In genomic region chr17:5491031-5491800, GRCm38 (mm10) we compare ENCODE assay signal across 7 mouse cellular contexts. TPM values are rescaled to one million over a fixed set of nuclear protein-coding genes. Genes with fewer than 3 reads are reported as not detected.
DNase-seq lines count a peak whose midpoint lies in the region; ATAC-seq and TF ChIP-seq lines count a peak whose summit lies in the region.

No protein-coding gene starts in this region.

- H3K4me2 ChIP-seq in intestine, postnatal 0 days (replicated peaks; ENCODE audit: low read depth): peak overlapping the region; percentile 99
- peak overlapping the region; percentile 96 for H3K4me2 ChIP-seq in midbrain, embryonic 12.5 days (replicated peaks)

- no peaks in the 10 kb centered on the region for H3K9me3 ChIP-seq in embryonic facial prominence, embryonic 10.5 days
- H3K9me3 ChIP-seq in intestine, postnatal 0 days (ENCODE audit: control insufficient read depth): no peaks in the 10 kb centered on the region
- H3K9me3 ChIP-seq in midbrain, embryonic 12.5 days: no peaks in the 10 kb centered on the region

- peak overlapping the region; percentile 84 for H3K4me3 ChIP-seq in embryonic facial prominence, embryonic 10.5 days
- H3K4me3 ChIP-seq in intestine, postnatal 0 days (ENCODE audit: low read depth, low read length): peak overlapping the region; percentile 67
- H3K4me3 ChIP-seq in midbrain, embryonic 12.5 days: peak overlapping the region; percentile 76
- H3K4me3 ChIP-seq in small intestine, adult 2 months (ENCODE audit: low read depth, low read length): peak overlapping the region; percentile 90

- WGBS in embryonic facial prominence, embryonic 10.5 days: under 1% methylated on average over 29 of the region's 29 CpGs
- under 1% methylated on average over 29 of the region's 29 CpGs for WGBS in intestine, postnatal 0 days
- under 1% methylated on average over 29 of the region's 29 CpGs for WGBS in midbrain, embryonic 12.5 days
- 1% methylated on average over 29 of the region's 29 CpGs for WGBS in small intestine, adult 2 months

- DNase-seq in adrenal gland, postnatal 10 days: peak; percentile 93
- DNase-seq in embryonic facial prominence, embryonic 10.5 days (ENCODE audit: low spot score): peak; percentile 89
- peak; percentile 79 for DNase-seq in gonadal fat pad, adult 2 months (ENCODE audit: low read depth)
- peak; percentile 92 for DNase-seq in left cerebral cortex, postnatal 4 days

- TF ChIP-seq POLR2A in small intestine, adult 2 months (IDR thresholded peaks at IDR 0.05; ENCODE audit: low read depth, low read length): peak; percentile 86

- peak overlapping the region; percentile 82 for H3K27ac ChIP-seq in embryonic facial prominence, embryonic 10.5 days (replicated peaks)
- H3K27ac ChIP-seq in intestine, postnatal 0 days (ENCODE audit: low read depth, low read length): peak overlapping the region; percentile 67
- H3K27ac ChIP-seq in midbrain, embryonic 12.5 days (replicated peaks): peak overlapping the region; percentile 96
- H3K27ac ChIP-seq in small intestine, adult 2 months (ENCODE audit: insufficient read depth, low read depth, low read length): peak overlapping the region; percentile 72

- peaks cover 47% of the 10 kb centered on the region for H3K27me3 ChIP-seq in embryonic facial prominence, embryonic 10.5 days (replicated peaks; ENCODE audit: low read depth, poor library complexity, severe bottlenecking)
- H3K27me3 ChIP-seq in intestine, postnatal 0 days (replicated peaks; ENCODE audit: control insufficient read depth, insufficient read depth, low read length): no peaks in the 10 kb centered on the region
- peaks cover 36% of the 10 kb centered on the region for H3K27me3 ChIP-seq in midbrain, embryonic 12.5 days
- no peaks in the 10 kb centered on the region for H3K27me3 ChIP-seq in small intestine, adult 2 months (ENCODE audit: control insufficient read depth, insufficient read depth, low read length)

- peak overlapping the region; percentile 49 for H3K9ac ChIP-seq in intestine, postnatal 0 days (ENCODE audit: low read depth, low read length)
- peak overlapping the region; percentile 74 for H3K9ac ChIP-seq in midbrain, embryonic 12.5 days (replicated peaks)

- H3K4me1 ChIP-seq in embryonic facial prominence, embryonic 10.5 days: peaks cover 29% of the 10 kb centered on the region
- H3K4me1 ChIP-seq in intestine, postnatal 0 days (replicated peaks; ENCODE audit: control insufficient read depth, insufficient read depth, low read length): 0 out of 2 replicates have a peak, but pooled peaks cover 3% of the 10 kb centered on the region
- H3K4me1 ChIP-seq in midbrain, embryonic 12.5 days: peaks cover 23% of the 10 kb centered on the region
- no peaks in the 10 kb centered on the region for H3K4me1 ChIP-seq in small intestine, adult 2 months (ENCODE audit: control insufficient read depth, insufficient read depth, insufficient read length, low read length)

- 0 out of 2 replicates have a peak, but pooled peaks have one; percentile 11 for TF ChIP-seq CTCF in intestine, postnatal 0 days (IDR thresholded peaks at IDR 0.05; ENCODE audit: low read depth)
- peak; percentile 6; the same call in 1 of the 2 replicates for TF ChIP-seq CTCF in small intestine, adult 2 months (IDR thresholded peaks at IDR 0.05; ENCODE audit: extremely low read depth, insufficient read length, insufficient replicate concordance, low read depth, low read length)

- peak; percentile 79 for ATAC-seq in intestine, postnatal 0 days
- peak; percentile 84 for ATAC-seq in midbrain, embryonic 12.5 days (ENCODE audit: low FRiP score, low read depth)

- no peaks in the 10 kb centered on the region for H3K36me3 ChIP-seq in embryonic facial prominence, embryonic 10.5 days (replicated peaks)
- H3K36me3 ChIP-seq in intestine, postnatal 0 days (ENCODE audit: control insufficient read depth, insufficient read depth): no peaks in the 10 kb centered on the region
- no peaks in the 10 kb centered on the region for H3K36me3 ChIP-seq in midbrain, embryonic 12.5 days
- H3K36me3 ChIP-seq in small intestine, adult 2 months (ENCODE audit: control insufficient read depth, insufficient read depth, low read length): no peaks in the 10 kb centered on the region

- intact Hi-C loops in left cerebral cortex, postnatal 4 days (cut with DNase I): loop anchor here (5.0 kb wide), 1 partner anchor 49 kb away; the partner anchor contains the start of gene Tmem242

RNA-seq across cellular contexts. Expression of gene Zdhhc14, which starts 1.1 kb away (rescaled TPM):
- total RNA-seq in adrenal gland, postnatal 10 days (2021): 1 to 10 TPM; 6.4 to 8.3 TPM
- polyA plus RNA-seq in embryonic facial prominence, embryonic 10.5 days (2016; fragmentation: Nextera tagmentation; extraction: Ambion mirVana): 1.2 TPM in 2 replicates
- polyA plus RNA-seq in gonadal fat pad, adult 2 months (2012; rRNA removed): 1.7 and 2.7 TPM in 2 replicates
- 1.3 and 1.4 TPM in 2 replicates for polyA plus RNA-seq in intestine, postnatal 0 days (2015; fragmentation: Nextera tagmentation; extraction: Ambion mirVana)
- 10 to 100 TPM; 15.1 to 15.2 TPM for total RNA-seq in left cerebral cortex, postnatal 4 days (2021)
- 4.1 and 4.3 TPM in 2 replicates for polyA plus RNA-seq in midbrain, embryonic 12.5 days (2016; fragmentation: Nextera tagmentation; extraction: Ambion mirVana)
- 1.9 and 2.9 TPM in 2 replicates for polyA plus RNA-seq in small intestine, adult 2 months (2012; rRNA removed)

RNA-seq across cellular contexts. Expression of gene Tmem242, which starts 51.2 kb away (rescaled TPM):
- 100 to 1,000 TPM; 145 to 151 TPM for total RNA-seq in adrenal gland, postnatal 10 days (2021)
- polyA plus RNA-seq in embryonic facial prominence, embryonic 10.5 days (2016; fragmentation: Nextera tagmentation; extraction: Ambion mirVana): 135 and 137 TPM in 2 replicates
- 14.6 and 23.4 TPM in 2 replicates for polyA plus RNA-seq in gonadal fat pad, adult 2 months (2012; rRNA removed)
- 90.3 and 90.7 TPM in 2 replicates for polyA plus RNA-seq in intestine, postnatal 0 days (2015; fragmentation: Nextera tagmentation; extraction: Ambion mirVana)
- total RNA-seq in left cerebral cortex, postnatal 4 days (2021): 10 to 100 TPM; 67.6 to 71.8 TPM
- polyA plus RNA-seq in midbrain, embryonic 12.5 days (2016; fragmentation: Nextera tagmentation; extraction: Ambion mirVana): 112 and 122 TPM in 2 replicates
- 2.1 and 3.7 TPM in 2 replicates for polyA plus RNA-seq in small intestine, adult 2 months (2012; rRNA removed)

Comparison
In these comparisons a context has a peak if more than half of its experiments do, and no peak if none do; other contexts are left out.
1. Peak in every context shown above with its lines: DNase-seq, ATAC-seq, H3K4me3 ChIP-seq and H3K27ac ChIP-seq.